Mouse (Mus musculus) thymus, postnatal 4 days (tissue): ENCODE results near the gene Bcl7a.
A peak's percentile ranks its signal among the peaks of the same experiment; 100 is the strongest.

ENCODE experiments used
- DNase-seq: peaks from one replicate; pipeline ENCODE4 v3.0.0; 2021

Gene Bcl7a

DNA sequence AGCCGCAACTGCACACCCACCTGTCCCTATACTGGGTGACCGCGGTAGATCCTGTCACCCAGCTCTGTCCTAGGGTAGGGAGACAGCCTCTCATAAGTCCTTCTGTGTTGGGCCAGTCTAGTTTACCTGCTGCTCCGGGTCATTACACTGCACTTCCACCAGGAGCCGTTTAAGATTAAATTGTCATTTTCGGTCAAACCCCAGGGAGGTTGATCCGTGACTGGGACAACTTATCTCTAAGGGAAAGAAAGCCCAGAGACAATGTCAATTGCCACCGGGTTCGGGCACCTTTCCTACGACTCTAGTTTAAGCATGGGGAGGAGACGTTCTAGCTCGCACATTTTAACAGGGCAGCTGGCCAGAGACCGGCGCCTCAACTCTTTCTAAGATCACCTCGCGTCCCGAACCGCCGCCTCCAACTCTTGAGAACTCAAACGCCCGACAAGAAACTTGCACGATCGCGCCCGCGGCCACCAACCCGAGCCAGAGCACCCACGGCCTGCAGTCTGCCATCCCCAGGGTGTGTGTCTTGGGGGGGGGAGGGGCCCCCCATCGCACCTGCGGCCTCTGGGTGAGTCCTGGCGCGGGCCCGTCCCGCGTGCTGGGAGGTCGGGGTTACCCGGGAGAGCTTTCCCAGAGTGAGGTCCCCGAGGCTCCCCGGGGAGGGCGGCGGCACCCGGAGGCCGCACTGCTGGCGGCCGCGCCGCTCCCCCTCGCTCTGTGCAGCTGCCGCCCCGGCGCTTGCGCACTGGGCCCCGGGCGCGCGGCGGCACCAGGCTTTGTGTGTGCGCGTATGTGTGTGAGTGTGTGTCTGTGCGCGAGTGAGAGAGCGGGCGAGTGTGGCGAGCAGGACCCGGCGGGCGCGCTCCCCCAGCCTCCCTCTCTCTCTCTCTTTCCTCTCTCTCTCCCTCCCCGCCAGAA lies at the start of gene Bcl7a:
TSS of gene Bcl7a (plus strand) at position 128 of the 921 bp plus-strand sequence.
- peak; percentile 96 for DNase-seq

- no peak for DNase-seq
These were observed 49.0 kb upstream of the Bcl7a start for GRCm38 (mm10) chr5:123294653-123295052.

DNA sequence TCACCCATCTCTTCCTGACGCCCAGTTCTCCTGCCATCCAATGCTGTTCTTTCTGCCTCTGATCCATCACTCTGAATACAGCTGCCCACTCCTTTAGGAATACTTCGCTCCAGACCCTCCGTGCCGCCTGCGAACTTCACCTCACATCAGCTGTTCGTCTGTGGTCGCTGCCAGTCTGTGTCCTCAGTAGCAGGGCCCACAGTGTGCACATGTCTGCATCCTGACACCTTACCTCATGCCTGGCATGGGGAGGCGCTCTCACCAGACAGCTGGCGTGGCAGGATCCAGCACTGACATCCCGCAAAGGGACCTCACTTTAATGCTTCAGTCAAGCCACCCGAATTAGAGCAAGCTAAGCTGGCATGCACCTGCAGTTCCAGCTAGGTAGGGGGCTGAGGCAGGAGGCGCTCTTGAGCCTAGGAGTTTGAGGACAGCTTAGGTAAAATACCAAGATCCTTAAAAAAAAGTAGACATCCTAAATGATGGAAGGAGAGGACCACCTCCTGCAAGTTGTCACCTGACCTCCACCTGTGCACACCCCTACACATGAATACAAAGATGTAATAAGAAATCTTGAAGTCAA lies 47.3 kb upstream of the Bcl7a start:
- peak; percentile 81 for DNase-seq

DNA sequence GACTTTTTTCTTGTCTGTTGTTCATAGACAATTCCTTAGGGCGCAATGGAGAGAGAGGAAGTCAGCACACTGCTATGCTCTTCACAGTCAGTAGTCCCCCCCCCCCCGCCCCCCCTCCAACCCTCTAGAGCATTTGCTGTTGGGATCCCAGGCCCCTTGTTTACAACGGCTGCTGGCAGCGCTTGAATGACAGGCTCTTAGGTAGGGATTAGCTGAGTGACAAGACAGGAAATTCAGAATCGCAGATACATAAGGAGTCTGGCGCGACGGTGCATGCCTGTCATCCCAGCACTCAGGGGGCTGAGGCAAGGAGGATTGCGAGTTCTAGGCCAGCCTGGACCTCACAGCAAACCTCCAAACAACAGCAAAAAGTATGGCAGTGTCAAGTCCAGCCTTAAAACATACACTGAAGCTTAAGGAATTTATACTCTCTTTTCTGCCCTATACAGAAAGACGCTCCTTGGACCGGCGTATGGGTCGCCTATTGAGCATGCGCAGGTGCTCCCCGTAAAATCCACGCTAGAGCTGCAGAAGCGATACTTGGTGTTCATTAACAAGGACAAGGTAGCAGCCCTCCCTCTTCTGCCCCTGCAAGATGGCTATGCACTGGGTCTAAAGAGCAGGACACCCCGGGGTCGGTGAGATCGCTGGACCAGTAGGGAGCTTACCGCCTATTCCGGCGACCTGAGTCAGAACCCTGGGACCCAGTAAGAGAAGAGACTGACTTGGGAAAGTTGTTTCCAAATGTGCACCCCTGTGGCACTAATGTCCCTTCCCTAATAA lies 46.5 kb upstream of the Bcl7a start:
- DNase-seq, result no peak

- DNase-seq, result no peak
These were observed 45.8 kb upstream of the Bcl7a start for GRCm38 (mm10) chr5:123297830-123298229.

DNA sequence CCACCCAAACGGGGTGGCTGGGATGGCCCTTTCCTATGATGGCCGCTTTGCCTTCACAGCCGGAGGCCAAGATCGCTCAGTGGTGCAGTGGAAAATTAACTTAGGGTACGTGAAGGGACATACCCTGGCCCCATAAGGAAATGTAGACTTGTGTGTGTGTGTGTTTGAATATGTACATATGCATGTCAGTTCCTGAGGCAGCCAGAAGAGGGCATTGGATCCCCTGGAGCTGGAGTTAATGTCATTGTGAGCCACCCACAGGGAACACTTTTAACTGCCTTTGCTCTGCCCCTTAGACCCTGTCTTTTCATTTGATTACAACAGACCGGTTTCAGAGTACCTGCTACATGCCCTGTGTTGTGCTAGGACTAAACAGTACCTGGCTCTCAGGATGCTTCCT lies 45.1 kb upstream of the Bcl7a start:
- peak; percentile 67 for DNase-seq

DNA sequence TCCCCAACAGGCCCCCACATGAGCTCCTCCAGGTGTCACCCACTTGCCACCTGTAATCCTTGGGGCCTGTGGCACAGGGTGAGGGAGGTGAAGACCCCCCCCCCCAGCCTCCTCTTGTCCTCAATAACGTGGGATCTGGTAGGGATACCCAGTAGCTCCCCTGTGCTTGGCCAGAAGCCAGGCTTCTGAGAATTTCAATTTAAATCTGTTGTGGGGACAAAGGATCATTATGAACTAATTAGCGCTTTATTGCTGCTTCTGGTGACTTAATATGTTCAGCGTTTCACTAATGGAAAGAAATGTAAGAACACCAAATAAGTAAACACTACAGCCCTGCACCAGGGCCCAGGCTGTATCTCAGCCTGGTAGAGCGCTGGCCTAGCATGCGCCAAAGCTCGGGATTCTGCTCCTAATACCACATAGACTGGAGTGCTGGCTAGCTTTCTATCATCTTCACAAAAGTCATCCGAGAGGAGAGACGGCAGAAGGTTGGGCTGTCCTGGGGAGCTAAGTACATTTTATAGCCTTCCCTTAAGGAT lies 43.1 kb upstream of the Bcl7a start:
- no peak for DNase-seq

- no peak for DNase-seq
These were observed 41.7 kb upstream of the Bcl7a start for GRCm38 (mm10) chr5:123301780-123302521.

DNA sequence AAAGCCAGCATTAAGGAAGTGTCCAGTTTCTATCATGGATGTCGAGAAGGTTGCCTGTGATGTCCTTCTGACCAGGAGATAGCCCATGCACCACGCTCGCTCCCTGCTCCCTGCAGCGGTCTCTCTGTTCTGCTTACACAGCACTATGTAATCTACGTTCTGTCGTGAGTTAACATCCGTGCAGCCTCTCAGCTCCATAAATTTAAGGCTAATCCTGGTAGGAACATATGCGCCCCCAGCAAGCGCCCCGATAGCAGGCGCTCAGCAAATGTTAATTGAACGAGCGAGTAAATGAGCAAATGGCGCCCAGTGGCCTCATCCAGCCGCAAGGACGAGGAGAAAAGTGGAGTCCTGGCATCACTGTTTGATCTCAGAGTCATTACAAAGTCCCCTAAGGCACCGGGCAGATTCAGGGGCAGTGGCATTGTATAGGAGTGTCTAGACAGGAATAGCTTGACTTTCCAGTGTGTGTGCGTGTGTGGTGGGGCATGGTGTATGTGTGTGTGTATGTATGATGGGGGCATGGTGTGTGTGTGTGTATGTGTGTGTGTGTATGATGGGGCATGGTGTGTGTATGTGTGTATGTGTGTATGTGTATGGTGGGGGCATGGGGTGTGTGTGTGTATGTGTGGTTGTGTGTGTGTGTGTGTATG lies 35.9 kb upstream of the Bcl7a start:
- DNase-seq, result no peak

- DNase-seq, result no peak
These were observed 33.8 kb upstream of the Bcl7a start for GRCm38 (mm10) chr5:123309816-123310215.

GRCm38 (mm10) chr5:123310221-123310620 lies 33.4 kb upstream of the Bcl7a start:
- DNase-seq, result no peak

- DNase-seq, result no peak
These were observed 30.5 kb upstream of the Bcl7a start for GRCm38 (mm10) chr5:123313058-123313630.

- DNase-seq, result peak; percentile 68
These were observed 29.7 kb upstream of the Bcl7a start for GRCm38 (mm10) chr5:123313851-123314380.

GRCm38 (mm10) chr5:123315219-123315866 lies 28.3 kb upstream of the Bcl7a start:
- DNase-seq, result peak; percentile 69

DNA sequence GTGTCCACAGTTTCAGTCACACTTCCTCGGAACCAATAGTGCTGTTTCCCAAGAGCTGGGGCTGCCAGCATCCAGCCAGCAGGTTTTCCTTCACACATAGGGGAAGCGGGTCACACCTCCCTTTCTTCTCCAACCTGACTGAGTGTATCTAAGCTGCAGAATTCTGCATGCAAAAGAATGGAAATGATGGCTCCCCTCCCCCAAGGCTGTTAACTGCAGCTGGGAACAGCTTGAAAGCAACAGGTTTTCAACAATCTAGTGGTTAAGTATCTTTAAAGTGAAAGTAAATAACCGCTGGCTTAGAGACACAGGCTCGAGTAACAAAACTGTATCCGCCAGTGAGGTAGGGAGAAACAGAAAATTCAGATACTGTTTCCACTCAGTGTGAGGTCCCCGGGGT lies 25.6 kb upstream of the Bcl7a start:
- peak; percentile 61 for DNase-seq

- DNase-seq, result no peak
These were observed 23.5 kb upstream of the Bcl7a start for GRCm38 (mm10) chr5:123320136-123320535.

GRCm38 (mm10) chr5:123324242-123324641 lies 19.4 kb upstream of the Bcl7a start:
- DNase-seq, result no peak

- no peak for DNase-seq
These were observed 17.5 kb upstream of the Bcl7a start for GRCm38 (mm10) chr5:123326006-123326750.

GRCm38 (mm10) chr5:123326751-123327148 lies 16.9 kb upstream of the Bcl7a start:
- DNase-seq, result no peak

DNA sequence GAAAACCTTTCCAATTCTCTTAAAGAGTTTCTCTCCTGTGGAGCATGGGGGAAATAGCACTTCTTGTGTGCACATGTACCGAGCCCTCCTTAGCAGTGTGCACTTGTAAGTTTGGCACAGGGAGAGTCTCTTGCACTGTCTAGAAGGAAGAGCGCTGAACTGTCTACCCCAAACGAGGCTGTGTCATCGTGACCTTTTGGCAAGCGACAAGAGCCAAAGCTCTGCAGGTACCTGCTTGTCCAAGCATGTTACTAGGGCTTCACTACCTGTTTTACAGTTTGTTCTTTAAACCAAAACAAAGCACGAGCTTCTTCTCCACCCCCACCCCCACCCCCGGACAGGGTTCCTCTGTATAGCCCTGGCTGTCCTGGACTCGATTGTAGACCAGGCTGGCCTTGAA lies 15.9 kb upstream of the Bcl7a start:
- no peak for DNase-seq
